Mouse (Mus musculus): Measurements from ENCODE around the gene Htra3.

Htra3 gene

DNA sequence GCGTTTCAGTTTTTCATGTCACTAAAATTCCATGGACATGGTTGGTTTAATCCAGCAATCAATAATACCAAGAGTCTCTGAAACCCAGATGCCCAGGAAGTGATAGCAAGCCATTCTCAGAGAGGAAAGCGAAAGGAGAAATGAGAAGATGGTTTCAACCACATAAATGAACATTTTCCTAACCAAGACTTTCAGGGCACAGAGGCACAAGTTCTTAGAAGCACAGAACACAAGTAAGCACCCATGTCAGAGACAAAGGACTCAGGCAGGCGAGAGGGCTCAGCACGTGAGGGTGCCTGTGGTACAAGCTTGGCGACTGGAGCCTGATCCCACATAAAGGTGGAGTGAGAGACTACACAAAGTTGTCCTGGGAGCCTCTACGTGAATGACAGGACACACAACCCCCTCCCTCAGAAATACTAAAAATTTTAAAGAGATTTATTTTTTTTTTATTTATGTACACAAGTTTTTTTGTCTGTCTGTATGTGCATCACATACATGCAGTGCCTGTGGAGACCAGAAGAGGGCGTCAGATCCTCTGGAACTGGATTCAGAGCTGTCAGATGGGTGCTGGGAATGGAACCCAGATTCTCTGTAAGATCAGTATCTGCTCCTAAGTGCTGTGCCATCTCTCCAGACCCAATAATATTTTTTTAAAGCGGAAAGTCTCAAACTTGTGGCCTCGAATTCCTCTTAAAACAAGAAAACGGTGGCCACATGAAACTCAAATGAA is 23.7 kb downstream of the Htra3 start:
- in situ Hi-C loops (cut with MboI, MseI), result loop anchor here (10.0 kb wide), 1 partner anchor 949 kb away; no protein-coding TSS in a partner anchor

DNA sequence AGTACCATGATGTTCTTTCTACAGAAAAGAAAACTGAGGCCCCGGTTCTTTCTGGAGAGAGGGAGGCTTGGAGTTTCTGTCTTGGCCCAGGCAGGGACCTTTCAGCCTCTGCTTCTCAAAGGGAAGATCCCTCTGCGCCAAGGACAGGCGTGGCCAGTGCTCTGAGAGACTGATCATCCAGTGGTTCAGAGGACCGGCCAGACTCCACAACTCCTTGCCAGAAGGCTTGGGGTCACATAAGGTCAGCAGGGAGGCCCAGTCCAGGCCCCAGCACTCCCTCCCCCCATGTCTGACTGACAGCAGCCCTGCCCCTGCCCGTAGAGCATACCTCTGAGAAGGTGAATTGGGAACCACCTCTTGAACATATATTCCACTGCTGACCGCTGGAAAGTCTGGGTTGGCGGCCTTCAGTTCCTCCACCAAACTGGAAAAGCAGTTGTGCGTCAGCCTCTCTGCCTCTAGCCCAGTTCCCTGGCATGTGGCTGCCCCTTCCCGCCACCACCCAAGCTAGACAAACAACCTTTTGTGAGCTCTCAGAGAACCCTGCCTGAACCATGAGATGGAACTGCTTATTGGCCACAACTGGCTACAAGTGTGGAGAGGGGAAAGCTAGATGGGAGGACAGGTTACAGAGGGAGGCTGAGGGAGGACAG is 25.7 kb downstream of the Htra3 start:
- in situ Hi-C loops (cut with MboI, MseI), result loop anchor here (10.0 kb wide), 1 partner anchor 951 kb away; no protein-coding TSS in a partner anchor

DNA sequence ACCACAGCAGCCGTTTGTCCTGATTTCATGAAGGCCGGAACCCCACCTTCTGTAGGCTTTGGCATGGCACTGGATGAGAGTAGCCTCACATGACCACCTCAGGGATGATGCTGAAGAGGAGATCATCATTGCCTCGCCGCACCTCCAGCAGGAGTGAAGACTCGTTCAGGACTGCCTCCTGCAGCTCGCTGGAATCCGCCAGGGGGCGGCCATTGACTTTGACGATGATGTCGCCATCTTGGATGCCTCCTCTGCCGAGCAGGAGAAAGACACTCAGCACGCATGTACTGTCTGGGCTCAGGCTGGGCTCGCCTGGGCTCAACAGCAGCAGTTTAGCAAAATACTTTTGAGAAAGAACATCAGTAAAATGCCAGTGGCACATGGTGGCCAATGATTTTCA is 26.7 kb downstream of the Htra3 start:
- in situ Hi-C loops (cut with MboI, MseI), result loop anchor here (10.0 kb wide), 1 partner anchor 952 kb away; no protein-coding TSS in a partner anchor

DNA sequence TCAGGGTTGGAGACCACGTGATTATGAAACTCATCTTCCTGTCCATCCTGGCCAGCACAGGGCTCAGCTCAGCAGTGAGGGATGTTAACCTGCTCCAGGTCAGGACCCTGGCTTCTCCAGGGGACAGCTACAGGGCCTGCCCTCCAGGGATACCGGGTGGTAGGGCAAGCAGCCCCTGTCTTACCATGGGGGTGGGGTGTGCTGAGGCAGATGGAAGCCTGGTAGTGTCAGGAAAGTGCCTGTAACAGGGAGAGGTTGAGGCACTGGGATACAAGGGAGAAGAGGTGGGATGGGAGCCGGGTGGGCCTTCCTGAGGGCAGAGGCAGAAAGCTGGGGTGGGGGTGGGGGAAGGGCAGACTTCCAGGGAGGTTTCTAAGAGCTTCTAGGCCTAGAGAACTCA is 27.3 kb downstream of the Htra3 start:
- in situ Hi-C loops (cut with MboI, MseI), result loop anchor here (10.0 kb wide), 1 partner anchor 952 kb away; no protein-coding TSS in a partner anchor

DNA sequence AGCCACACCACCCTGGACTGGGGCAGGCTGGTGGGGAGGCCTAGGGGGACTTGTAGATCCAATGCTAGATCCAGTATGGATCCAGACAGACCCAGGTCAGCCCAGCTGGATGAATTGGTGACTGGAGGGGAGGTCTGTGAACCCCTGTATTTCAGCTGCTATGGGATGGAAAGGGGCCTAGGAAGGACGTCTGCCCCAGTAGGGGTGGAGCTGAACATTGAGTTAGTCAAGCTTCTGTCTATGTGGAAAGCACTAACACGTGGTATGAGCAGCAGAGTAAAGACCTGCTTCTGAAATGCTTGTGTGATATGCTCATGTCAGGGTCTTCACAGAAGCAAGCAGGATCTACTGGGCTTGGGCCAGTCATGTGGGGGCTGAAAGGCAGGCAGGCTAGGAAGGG is 31.4 kb downstream of the Htra3 start:
- in situ Hi-C loops (cut with MboI, MseI), result no loop called here

DNA sequence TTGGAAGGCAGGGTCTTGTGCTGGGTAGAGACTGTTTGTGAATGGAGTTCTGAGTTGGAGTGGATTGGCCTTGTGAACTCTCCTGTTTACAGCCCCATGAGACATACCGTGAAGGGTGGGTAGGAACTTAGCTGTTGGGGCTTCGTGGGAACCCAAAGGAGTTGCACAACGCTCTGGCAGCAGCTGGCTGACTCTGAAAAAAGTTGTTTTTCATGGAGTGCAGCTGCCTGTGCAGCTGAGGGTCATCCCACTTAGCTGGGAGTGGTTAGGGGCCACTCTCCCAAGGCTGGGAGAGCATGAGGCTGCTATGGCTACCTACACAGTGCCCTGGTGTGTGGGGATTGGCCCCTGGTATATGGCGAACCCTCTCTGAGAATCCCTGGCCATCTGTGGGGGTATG is 32.0 kb downstream of the Htra3 start:
- in situ Hi-C loops (cut with MboI, MseI), result no loop called here

DNA sequence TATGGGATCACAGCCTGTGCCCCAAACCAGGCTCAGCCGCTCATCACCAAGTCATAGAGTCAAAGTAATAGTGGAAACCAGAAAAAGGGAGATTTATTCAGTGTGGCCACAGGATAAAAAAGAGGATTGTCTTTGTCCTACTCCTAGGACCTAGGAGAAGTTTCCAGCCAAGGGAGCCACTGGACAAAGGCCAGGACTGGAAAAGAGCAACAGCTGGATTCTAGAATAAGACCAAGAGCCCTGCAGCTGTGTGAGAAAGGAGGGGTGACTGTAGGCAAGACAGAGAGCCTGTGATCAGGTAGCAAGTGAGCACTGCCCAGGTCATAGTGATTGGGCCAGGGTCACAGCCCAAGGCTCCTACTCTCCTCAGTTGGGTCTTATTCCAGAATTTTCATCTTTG is 32.7 kb downstream of the Htra3 start:
- in situ Hi-C loops (cut with MboI, MseI), result no loop called here

DNA sequence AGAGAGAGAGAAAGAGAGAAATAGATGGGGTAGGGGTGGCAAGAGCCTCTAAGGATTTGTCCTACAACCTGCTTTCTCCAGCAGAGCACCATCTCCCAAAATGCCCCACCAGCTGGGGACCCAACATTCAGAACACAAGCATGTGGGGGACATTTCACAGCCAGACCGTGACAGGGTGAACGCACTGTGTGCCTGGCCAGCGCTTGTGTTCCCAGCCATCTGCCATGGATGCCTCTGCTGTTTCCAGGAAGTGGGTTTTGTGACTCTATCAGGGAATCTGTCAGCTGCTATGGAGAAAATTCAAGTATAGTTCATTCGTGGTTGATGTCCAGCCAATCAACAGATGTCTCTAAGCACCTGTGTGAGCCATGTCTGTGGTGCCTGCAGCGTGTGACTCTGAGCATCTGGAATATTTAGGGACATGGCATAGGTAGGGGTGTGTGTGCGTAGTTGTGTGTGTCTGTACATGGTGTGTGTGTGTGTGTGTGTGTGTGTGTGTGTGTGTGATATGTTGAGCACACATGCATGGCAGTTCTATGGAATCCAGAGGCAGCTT is 33.6 kb downstream of the Htra3 start:
- in situ Hi-C loops (cut with MboI, MseI), result no loop called here

DNA sequence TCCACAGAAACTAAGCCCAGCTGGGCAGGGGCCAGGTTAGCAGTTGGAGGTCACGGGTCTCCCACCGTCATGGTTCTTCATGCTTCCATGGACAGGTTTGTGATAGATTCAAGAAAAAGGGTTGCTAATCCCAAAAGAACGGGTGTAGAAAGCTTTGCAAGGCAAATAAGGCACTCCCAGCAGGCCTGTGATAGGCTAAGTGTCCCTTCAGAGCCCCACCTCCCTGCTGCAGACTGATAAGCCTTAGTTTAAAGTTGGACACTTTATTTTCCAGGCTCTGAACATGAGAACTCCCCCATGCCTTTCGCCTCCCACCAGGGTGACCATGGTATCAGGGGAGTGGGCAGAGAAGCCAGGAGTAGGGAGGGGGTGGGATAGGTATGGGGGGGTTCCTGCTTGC is 35.5 kb downstream of the Htra3 start:
- in situ Hi-C loops (cut with MboI, MseI), result no loop called here

DNA sequence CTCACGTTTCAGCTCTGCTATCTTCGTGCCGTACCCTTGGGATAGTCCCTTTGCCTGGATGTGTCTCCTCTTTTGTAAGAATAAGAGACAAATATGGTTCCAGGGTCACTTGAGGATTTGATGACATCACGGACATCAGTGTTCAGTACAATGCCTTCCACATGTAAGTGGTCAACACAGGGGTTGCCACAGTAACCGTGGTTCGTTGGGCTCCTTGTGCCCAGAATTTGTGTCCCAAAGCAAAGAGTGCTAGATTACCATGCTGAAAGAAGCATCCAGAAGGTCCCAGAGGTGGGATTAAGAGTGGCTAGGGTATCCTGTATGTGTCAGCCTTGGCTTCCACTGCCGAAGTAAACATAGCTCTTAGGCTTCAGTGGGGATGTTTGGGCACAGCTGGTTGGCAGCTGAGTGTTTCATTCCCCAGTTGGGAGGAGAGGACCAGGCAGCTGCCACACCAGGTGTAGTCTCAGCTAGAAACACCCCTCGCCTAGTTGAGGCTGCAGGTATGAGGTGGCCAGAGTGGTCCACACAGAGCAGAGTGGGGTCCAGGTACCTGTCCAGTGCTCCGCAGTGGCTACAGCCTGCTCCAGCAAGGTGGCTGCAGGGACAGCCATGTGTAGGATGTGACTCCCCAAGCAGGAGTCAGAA is 36.1 kb downstream of the Htra3 start:
- in situ Hi-C loops (cut with MboI, MseI), result no loop called here

DNA sequence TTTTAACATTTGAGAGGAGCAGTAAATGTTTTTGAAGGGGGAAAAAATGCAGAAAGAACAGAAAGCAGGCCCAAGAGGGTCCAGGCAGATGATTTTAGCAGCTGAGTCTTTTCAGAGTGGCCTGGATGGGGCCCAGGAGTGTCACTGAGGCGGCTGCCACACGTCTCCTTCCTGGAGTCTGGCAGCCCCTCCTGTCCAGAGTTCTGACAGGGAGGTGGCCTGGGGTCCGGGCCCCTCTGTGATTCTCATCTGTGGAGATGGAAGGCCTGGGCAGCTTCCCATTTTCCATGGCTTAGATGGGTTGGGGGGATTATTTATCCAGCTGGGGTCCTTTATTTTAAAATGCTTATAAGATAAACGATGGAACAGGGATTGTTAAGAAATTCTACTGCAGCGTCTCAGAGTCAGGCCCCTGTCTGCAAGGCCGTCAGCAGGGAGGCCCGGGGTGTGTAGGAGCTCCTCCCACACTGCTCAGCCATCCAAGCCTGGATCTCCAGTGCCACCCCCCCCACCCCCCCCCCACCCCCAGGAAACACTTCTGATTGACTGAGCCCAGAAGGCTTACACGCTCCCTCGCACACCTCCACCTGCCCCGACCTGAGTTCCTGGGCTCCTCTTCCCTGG is 37.5 kb downstream of the Htra3 start:
- in situ Hi-C loops (cut with MboI, MseI), result no loop called here

DNA sequence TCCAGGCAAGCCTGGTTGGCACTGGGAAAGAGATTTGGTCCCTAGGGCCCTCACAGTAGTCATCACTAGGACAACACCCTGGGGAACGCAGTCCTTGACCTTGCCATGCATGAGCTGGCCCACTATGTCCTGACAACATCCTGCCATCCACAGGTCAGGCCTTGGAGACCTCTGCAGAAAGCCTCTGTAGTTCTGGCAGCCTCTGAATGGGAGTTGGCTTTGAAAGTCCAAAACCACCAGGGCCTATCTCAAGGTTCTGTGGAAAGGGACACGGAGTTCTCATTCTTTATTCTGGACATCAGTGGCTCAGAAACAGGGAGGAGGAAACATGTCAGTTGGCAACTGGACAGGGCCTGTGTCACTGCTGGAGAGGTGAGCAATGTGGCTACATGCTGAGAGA is 43.6 kb downstream of the Htra3 start:
- in situ Hi-C loops (cut with MboI, MseI), result no loop called here

DNA sequence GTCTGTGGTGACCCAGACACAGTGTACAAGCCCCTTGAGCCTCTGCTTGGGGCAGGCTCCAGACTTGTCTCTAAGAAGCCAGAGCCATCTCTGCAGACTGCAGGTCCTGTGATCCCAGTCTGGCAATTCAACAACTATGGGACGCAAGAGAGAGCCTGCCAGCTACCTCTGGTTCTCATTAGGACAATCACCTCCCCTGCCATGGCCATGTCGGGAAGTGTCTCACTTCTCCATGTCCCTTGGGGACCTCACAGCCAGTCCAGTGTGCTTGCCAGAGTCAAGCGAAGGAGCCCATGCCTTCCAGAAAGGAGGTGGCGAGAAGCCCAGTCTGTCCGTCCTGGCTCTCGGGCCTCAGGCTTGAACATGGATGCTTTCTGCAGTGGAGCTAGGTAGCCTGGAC is 46.7 kb downstream of the Htra3 start:
- in situ Hi-C loops (cut with MboI, MseI), result no loop called here

DNA sequence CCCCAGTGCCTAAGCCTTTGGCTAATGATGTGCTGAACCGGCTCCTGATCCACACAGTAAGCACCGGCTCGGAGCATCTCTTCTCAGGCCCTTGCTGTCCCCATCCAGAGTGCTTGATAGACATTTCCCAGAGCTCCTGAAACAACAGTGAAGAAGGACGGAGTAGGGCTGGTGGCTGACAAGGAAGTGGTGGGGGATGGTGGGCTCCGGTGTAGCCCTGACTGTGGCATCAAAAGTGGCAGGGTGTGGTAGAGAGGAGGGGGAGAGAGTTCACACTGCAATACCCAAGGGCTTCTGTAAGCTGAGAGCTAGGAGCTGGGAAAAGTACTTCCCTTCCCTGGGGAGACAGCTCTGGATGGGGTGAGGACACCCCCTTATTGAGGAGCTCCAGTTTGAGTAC is 47.8 kb downstream of the Htra3 start:
- in situ Hi-C loops (cut with MboI, MseI), result no loop called here

DNA sequence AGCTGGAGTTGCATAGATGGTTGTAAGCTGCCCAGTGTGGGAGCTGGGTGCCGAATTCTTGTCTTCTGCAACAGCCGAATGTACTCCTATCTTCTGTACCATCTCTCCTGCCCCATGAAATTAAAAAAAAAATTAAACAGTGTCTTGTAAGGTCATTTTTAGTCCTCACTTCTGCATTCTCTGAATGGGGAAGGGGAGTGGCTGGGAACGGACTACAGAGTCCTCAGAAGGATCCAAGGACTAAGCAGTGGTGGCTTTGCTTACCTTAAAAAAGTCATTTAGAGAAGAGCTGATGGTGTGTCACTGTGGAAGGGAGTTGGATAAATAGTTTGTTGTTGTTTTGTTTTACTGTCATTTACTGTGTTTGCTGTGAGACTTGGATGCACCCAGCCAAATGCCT is 48.4 kb downstream of the Htra3 start:
- in situ Hi-C loops (cut with MboI, MseI), result no loop called here

DNA sequence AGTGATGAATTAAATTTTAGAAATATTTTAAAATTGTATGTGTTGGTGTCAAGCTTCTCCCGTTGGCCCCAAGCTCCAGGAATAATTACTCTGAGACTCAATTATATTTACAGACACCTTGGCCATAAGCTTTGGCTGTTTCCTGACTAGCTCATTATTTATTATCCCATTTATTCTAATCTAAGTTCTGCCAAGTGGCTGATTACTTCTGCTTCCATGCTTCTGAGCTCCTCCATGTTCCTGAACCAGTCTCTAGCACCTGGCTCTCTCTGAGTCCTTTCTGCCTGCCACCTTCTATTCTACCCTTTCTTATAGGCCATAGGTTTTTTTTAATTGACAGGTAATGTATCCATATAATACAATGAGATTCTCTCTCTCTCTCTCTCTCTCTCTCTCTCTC is 48.9 kb downstream of the Htra3 start:
- in situ Hi-C loops (cut with MboI, MseI), result no loop called here

DNA sequence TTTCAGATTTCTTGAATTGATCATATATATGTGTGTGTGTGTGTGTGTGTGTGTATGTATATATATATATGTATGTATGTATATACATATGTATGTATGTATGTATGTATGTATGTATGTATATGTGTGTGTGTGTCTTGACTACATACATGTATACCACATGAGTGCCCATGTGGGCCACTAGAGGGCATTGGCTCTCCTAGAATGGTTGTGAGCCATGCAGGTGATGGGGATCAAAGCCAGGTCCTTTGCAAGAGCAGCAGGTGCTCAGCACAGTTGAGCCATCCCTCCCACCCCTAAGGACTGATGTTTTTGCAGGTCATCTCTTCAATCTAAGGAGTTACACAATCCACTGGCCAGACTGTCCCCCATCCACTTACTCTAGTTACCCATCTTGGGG is 50.2 kb downstream of the Htra3 start:
- in situ Hi-C loops (cut with MboI, MseI), result no loop called here

DNA sequence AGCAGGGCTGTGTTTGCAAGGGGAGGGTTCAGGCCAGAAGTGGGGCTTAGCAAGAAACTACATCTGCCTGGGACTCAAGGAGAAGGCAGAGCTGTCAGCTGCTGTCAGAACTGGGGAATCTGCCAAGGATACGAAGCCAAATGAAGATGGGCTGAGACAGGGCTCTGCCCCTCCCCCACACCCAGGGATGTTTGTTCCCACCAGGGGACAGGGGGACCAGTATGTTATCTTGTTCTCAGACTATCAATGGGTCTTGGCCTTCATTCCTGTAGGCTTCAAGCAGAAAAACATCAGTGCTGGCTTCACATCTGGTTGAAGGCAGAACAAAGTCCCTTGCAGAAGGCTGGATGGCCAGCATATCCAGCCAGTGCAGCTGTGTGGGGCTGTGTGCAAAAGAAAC is 50.9 kb downstream of the Htra3 start:
- in situ Hi-C loops (cut with MboI, MseI), result no loop called here

DNA sequence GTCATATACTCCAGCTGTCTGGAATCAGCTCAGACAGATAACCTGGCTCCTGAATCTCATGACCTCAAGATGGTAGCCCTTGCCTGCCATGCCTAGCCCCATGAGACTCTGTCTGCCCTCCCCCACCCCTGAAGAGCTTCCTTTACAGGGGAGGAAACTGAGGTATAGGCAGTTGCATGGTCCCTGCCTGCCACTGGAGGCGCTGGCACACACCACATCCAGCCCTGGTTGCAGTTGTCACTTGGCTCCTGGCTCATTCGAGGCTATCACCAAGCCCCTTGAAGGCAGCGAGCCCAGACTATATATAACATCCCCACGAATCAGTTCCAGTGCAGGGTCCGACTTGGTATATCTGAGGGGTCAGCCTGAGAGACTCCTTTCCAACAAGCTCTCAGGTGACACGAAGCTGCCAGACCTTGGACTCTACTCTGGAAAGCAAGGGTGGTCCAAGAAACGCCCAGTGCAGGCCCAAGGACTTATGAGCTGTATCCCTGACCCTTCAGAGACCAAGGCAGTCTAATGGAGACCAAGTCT is 52.2 kb downstream of the Htra3 start:
- in situ Hi-C loops (cut with MboI, MseI), result no loop called here

DNA sequence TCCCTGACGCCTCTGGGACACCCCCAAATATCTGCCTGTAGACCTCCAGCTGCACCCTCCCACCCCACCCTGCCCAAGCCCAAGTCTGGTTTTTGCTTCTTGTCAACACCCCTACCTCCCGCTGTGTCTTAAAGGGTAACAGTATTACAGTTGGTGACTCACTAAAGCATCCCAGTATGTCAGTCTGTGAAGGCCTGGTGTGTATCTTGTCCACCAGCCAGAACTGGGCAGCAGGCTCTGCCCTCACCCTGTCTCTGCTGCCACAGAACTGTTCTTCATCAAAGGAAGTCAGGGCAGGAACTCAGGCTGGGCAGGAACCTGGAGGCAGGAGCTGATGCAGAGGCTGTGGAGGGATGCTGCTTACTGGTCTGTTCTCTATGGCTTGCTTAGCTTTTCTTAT is 53.2 kb downstream of the Htra3 start:
- in situ Hi-C loops (cut with MboI, MseI), result no loop called here

DNA sequence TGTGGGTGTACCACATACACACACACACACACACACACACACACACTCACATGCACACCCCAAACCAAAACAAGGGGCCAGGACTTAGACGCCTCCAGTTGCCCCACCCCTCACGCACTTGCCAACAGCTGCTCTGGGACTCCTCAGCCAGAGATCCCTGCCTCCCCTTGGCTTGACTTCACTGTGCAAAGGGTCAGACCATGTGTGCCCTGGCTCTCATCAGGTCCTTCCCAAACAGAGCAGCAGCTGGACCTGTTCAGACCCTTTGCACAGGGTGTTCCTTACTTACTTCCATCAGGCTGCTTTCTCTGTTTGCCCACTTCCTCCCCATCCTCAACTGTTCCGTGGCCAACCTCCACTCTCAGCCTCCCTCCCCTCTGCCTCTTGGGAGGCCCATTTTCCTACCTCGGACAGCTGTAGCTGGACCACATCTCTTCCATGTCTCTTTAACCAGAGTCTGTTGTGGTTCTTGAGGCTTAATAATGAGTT is 54.8 kb downstream of the Htra3 start:
- in situ Hi-C loops (cut with MboI, MseI), result no loop called here

DNA sequence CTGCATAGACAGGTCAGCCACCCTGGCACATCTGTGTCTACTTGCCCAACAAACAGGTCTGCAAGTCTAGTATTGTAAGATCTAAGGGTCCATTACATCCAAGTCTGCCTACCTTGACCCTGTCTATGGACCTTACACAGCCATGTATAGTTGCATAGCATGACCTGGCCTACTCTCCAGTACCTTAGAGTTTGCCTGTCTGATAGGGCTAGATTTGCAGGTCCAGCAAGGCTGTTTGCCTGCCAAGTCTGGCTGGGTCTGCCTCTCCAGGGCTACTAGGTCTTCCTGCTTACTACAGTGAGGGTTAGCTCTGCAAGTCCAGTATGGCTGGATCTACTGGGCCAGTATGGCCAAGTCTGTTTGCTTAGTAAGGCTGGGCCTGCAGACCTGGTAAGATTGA is 55.8 kb downstream of the Htra3 start:
- in situ Hi-C loops (cut with MboI, MseI), result no loop called here

Data from regulatory T cell (primary cell).